Mouse (Mus musculus) heart, embryonic 13.5 days (tissue): Measurements from ENCODE around the gene Glis3. TPM values are rescaled to one million over a fixed set of nuclear protein-coding genes. Genes with fewer than 3 reads are reported as not detected.

Experiments
- ATAC-seq: fragments of 200-750 bp; cut with Nextera tagmentation; 2 replicates; pipeline ENCODE4 v1.8.0; 2017; ENCODE audit warnings: moderate TSS enrichment; ENCODE audit not compliant: insufficient number of reproducible peaks, low FRiP score, low TSS enrichment; ENCODE audit errors: extremely low read depth
- H3K27ac ChIP-seq: fragments of 300-500 bp; sonication (generic); replicated peaks from 2 replicates; pipeline ENCODE4 v1.5.1; 2015; ENCODE audit warnings: moderate library complexity, mild to moderate bottlenecking, inconsistent platforms
- H3K27me3 ChIP-seq: fragments of 300-500 bp; sonication (generic); replicated peaks from 2 replicates; pipeline ENCODE4 v1.6.1; 2015; ENCODE audit warnings: mild to moderate bottlenecking, inconsistent platforms
- H3K36me3 ChIP-seq: fragments of 300-500 bp; sonication (generic); 2 replicates; pipeline ENCODE4 v1.6.1; 2015; ENCODE audit warnings: mild to moderate bottlenecking, inconsistent platforms
- H3K4me1 ChIP-seq: fragments of 300-500 bp; sonication (generic); 2 replicates; pipeline ENCODE4 v1.6.1; 2015; ENCODE audit warnings: inconsistent platforms
- H3K4me2 ChIP-seq: fragments of 300-500 bp; sonication (generic); 2 replicates; pipeline ENCODE4 v1.6.1; 2015; ENCODE audit warnings: inconsistent platforms, mild to moderate bottlenecking, moderate library complexity
- H3K4me3 ChIP-seq: fragments of 300-500 bp; sonication (generic); 2 replicates; pipeline ENCODE4 v1.5.1; 2015; ENCODE audit warnings: moderate library complexity, mild to moderate bottlenecking, inconsistent platforms
- H3K9ac ChIP-seq: fragments of 300-500 bp; sonication (generic); 2 replicates; pipeline ENCODE4 v1.6.1; 2015; ENCODE audit warnings: inconsistent platforms, mild to moderate bottlenecking, moderate library complexity
- H3K9me3 ChIP-seq: fragments of 300-500 bp; sonication (generic); 2 replicates; pipeline ENCODE4 v1.6.1; 2016; ENCODE audit warnings: inconsistent platforms
- WGBS: fragments of 180-500 bp; shearing (Covaris S2); methylation state at CpG from one replicate; pipeline ENCODE4 v1.1.7; 2015; ENCODE audit warnings: mixed read lengths; 5-methylcytosine and 5-hydroxymethylcytosine counted together
- polyA plus RNA-seq: library from polyadenylated mRNA; unstranded; fragments of >200 nt; fragmentation: Nextera tagmentation; extraction: Ambion mirVana; gene quantifications from 2 replicates; pipeline ENCODE4 v1.2.1, GENCODE M21; 2015

Gene Glis3
- polyA plus RNA-seq, 1 experiment from 2014 or later, result 1.1 TPM

DNA sequence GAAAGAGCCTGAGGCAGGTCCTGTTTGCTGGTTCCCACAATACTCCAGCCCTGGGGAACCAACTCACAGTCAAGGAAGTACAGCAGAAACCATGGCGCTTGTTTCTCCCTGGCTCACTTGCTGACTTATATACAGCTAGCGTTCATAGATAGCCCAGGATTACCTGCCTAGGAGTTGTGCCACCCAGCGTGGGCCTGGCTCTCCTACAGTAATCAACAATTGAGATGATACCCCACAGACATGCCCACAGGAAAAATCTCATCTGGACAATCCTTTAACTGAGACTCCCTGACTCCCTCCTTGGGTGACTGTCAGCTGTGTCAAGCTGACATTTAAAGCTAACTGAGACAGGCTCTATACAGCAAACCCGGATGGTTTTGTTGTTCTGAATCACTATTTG, 405.9 kb downstream of the Glis3 start:
- 74% methylated on average over 4 of the region's 4 CpGs for whole genome bisulfite sequencing
- Histone ChIP-seq H3K27me3 (no peaks in the 10 kb centered on the region), H3K4me3 (no peak overlapping the region), H3K27ac (no peak overlapping the region), H3K4me1 (peaks cover 10% of the 10 kb centered on the region), H3K36me3 (no peaks in the 10 kb centered on the region), H3K9ac (no peak overlapping the region), H3K4me2 (no peak overlapping the region), H3K9me3 (no peaks in the 10 kb centered on the region)
- ATAC-seq, result no peak

DNA sequence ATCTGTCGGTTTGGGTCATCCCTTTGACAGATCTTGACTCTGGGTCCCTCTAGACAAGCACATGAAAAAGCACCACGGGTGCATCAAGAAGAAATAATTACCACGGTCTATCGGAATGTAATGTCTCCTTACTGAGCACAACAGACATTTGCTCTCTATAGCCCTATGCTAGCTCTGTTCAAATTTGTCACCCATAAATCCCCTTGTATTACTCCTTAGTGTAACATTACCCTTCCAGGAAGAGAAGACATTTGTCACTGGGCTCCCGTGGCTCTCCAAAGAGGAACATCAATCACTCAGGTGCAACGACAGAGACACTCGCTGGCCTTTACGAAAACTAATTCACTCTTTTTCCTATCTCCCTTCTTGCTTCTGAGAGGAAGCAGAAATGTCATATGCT, 413.0 kb downstream of the Glis3 start:
- Histone ChIP-seq H3K4me2 (no peak overlapping the region), H3K36me3 (no peaks in the 10 kb centered on the region), H3K27me3 (no peaks in the 10 kb centered on the region), H3K4me3 (no peak overlapping the region), H3K9ac (no peak overlapping the region), H3K9me3 (no peaks in the 10 kb centered on the region), H3K4me1 (no peaks in the 10 kb centered on the region), H3K27ac (no peak overlapping the region)
- no peak for ATAC-seq
- whole genome bisulfite sequencing, result 76% methylated on average over 8 of the region's 8 CpGs

DNA sequence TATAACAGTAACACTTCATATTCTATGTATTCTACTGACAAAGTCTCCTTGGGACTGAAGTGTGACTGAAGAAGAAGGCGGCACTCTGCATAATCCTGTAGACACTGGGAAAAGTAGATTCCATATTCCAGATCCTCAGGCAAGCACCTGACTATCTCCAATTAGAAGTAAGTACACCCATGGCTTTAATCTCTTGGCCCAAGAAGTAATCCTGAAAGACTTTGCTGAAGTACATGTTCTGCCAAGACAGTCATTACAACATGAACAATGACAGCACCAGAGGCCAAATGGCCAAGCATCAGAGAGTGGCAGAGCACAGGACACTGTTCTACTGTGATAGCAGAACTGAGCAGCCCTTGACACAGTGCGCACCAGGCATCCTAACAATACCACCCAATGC, 414.1 kb downstream of the Glis3 start:
- no peaks in the 10 kb centered on the region for H3K27me3 ChIP-seq
- H3K4me2 ChIP-seq, result no peak overlapping the region
- no peak overlapping the region for H3K9ac ChIP-seq
- WGBS, result 83% methylated on average over 2 of the region's 2 CpGs
- H3K4me3 ChIP-seq, result no peak overlapping the region
- no peaks in the 10 kb centered on the region for H3K36me3 ChIP-seq
- no peaks in the 10 kb centered on the region for H3K9me3 ChIP-seq
- no peak for ATAC-seq
- no peaks in the 10 kb centered on the region for H3K4me1 ChIP-seq
- no peak overlapping the region for H3K27ac ChIP-seq

DNA sequence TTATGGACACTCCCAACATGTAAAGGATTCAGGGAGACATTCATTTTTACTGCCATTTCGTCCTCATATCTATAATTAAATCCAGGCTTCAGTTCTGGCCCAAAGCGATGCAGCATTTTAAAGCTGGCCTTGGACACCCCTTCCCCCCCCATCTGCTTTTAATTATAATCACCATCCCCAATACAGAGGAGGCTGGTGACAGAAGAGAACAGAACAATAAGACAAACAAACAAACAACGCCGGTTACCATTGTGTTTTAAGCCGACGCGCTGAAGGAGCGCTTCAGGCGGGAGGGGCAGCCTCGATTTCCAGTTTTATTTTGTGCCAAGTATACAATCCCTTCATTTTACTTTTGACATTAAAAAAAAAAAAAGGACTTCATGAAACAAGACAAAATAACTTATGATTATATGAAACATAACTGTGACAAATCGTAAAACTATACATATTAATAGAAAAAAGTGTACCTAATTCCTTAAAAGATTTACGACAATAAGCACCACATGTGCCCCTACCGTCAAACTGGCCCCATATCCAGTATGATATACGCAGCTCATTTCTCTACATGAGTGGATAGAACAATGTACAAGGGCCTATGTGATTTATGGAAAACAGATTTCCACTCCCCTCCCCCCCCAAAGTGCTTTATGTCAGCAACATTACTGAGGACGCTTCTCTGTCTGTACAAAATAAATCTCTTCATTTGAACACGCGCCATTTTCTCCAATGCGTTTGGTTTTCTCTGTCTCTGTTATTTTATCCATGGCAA, 420.8 kb downstream of the Glis3 start:
- Histone ChIP-seq H3K27me3 (no peaks in the 10 kb centered on the region), H3K36me3 (no peaks in the 10 kb centered on the region), H3K4me3 (no peak overlapping the region), H3K27ac (no peak overlapping the region), H3K9ac (no peak overlapping the region), H3K4me2 (no peak overlapping the region), H3K4me1 (no peaks in the 10 kb centered on the region), H3K9me3 (no peaks in the 10 kb centered on the region)
- WGBS, result 84% methylated on average over 18 of the region's 18 CpGs
- no peak for ATAC-seq

DNA sequence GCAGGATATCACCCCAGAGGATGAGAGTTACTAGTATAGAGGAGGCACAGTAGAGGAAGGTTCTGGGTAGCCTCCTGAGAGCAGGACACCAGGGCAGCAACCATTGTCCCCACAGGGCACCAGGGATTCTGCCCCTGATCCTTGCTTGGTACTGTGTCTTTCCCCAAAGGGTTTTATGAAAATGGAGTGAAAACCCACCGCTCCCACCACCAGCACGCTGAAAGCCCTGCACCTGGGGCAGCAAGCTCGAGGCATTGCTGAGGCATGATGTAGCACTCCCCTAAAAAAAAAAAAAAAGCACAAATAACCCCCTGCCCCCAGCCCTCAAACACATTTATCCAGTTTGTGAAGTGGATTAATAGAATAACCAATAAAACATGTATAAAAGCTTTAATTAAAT, 421.4 kb downstream of the Glis3 start:
- H3K9ac ChIP-seq, result no peak overlapping the region
- H3K27ac ChIP-seq, result no peak overlapping the region
- ATAC-seq, result no peak
- no peaks in the 10 kb centered on the region for H3K9me3 ChIP-seq
- 77% methylated on average over 3 of the region's 3 CpGs for WGBS
- no peaks in the 10 kb centered on the region for H3K4me1 ChIP-seq
- H3K36me3 ChIP-seq, result no peaks in the 10 kb centered on the region
- no peak overlapping the region for H3K4me3 ChIP-seq
- H3K27me3 ChIP-seq, result no peaks in the 10 kb centered on the region
- no peak overlapping the region for H3K4me2 ChIP-seq

DNA sequence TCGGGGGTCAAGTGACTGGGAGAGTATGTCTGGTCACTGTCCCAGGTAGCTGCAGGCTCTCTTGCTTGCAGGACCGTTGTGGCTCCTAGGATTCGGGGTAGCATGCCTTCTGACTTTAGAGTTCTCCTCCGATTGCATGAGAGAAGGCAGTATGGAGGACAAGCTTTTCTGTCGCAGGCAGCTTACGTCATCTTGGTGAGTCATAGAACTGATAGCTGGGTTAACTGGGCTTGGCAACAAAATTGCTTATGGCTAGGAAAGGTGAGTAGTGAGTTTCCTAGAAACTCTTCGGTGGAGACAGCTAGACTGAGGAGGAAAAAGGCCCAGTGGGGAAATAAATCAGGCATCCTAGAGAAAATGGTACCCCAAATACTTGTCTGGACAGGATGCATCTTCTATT, 432.5 kb downstream of the Glis3 start:
- no peaks in the 10 kb centered on the region for H3K4me1 ChIP-seq
- no peak overlapping the region for H3K9ac ChIP-seq
- no peaks in the 10 kb centered on the region for H3K27me3 ChIP-seq
- no peak overlapping the region for H3K27ac ChIP-seq
- 74% methylated on average over 7 of the region's 7 CpGs for WGBS
- H3K4me2 ChIP-seq, result no peak overlapping the region
- H3K9me3 ChIP-seq, result no peaks in the 10 kb centered on the region
- no peak for ATAC-seq
- H3K36me3 ChIP-seq, result no peaks in the 10 kb centered on the region
- H3K4me3 ChIP-seq, result no peak overlapping the region

DNA sequence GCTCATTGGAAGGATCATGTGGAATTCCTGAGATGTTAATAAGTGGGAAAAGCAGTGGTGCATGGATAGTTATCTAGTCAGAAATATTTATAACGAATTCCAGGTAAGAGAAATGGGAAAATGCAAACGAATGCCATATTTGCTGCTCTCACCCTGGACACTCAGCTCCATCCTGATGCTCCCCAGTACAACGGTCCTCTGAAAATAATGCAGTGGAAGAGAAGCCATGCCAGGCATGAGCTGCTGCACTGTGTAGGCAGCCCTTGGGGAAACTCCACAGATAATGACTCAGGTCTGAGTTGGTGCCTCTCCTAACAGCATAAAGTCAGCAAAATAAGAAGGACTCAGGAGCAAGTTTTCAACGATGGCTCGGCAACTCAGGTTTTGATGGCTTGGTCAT, 433.7 kb downstream of the Glis3 start:
- Histone ChIP-seq H3K9ac (no peak overlapping the region), H3K27me3 (no peaks in the 10 kb centered on the region), H3K36me3 (no peaks in the 10 kb centered on the region), H3K4me3 (no peak overlapping the region), H3K4me2 (no peak overlapping the region), H3K4me1 (no peaks in the 10 kb centered on the region), H3K27ac (no peak overlapping the region), H3K9me3 (no peaks in the 10 kb centered on the region)
- ATAC-seq, result no peak
- WGBS, result 76% methylated on average over 5 of the region's 5 CpGs

DNA sequence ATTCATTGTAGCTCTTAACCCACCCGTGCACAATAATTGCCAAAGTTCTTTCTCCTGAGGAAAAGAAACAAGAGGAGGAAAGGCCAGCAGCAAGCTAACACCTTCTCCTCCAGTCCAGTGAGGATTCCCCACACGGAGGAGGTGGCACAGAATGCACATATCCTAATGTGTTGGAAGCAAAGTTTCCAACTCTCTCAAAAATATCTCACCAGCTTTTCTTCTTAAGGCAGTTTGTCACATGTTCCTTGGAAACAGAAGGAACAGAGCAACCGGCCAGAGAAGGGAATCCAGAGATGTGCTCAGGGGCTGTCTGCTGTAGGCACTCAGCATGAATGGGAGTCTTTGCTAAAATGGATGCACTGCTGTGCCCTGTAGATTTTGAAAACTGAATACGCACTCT, 441.8 kb downstream of the Glis3 start:
- H3K9ac ChIP-seq, result no peak overlapping the region
- no peaks in the 10 kb centered on the region for H3K36me3 ChIP-seq
- H3K27ac ChIP-seq, result no peak overlapping the region
- H3K9me3 ChIP-seq, result no peaks in the 10 kb centered on the region
- H3K4me3 ChIP-seq, result no peak overlapping the region
- H3K4me1 ChIP-seq, result no peaks in the 10 kb centered on the region
- WGBS, result 79% methylated on average over 4 of the region's 4 CpGs
- ATAC-seq, result no peak
- H3K4me2 ChIP-seq, result no peak overlapping the region
- H3K27me3 ChIP-seq, result no peaks in the 10 kb centered on the region

DNA sequence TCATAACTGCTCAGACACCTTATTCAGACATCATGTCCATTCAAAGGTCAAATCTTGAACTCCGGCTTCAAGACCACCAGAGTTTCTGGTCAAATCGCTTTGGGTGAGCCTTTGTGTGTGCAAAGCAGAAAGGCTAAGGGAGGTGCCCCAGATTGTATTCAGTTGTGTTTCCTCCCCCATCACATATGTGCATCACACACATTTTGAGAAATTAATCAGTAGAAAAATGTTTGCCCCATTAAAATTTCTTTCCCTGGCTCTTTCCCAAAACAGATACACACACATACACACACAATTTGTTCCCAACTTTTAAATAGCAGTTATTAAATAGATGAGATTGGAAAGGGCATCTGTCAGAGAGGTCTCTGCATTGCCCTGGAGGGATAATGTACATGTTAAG, 442.3 kb downstream of the Glis3 start:
- Histone ChIP-seq H3K36me3 (no peaks in the 10 kb centered on the region), H3K27me3 (no peaks in the 10 kb centered on the region), H3K9ac (no peak overlapping the region), H3K27ac (no peak overlapping the region), H3K4me3 (no peak overlapping the region), H3K4me1 (no peaks in the 10 kb centered on the region), H3K4me2 (no peak overlapping the region), H3K9me3 (no peaks in the 10 kb centered on the region)
- 82% methylated on average over 2 of the region's 2 CpGs for WGBS
- ATAC-seq, result no peak

DNA sequence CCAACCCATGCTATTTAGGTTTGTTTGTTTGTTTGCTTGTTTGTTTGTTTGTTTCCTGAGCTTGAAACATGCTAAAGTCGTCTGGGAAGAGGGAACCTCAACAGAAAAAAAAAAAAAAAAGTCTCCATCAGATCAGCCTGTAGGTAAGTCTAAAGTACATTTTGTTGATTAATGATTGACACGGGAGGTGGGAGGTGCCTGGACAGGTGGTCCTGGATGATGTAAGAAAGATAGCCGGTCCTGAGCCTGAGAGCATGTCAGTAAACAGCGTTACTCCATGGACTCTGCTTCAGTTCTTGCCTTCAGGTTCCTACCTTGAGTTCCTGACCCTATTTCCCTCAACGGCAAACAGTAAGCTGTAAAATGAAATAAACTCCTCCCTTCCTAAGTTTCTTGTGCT, 444.3 kb downstream of the Glis3 start:
- no peak overlapping the region for H3K4me3 ChIP-seq
- H3K9me3 ChIP-seq, result no peaks in the 10 kb centered on the region
- H3K4me2 ChIP-seq, result no peak overlapping the region
- H3K36me3 ChIP-seq, result no peaks in the 10 kb centered on the region
- H3K27me3 ChIP-seq, result no peaks in the 10 kb centered on the region
- 77% methylated on average over 5 of the region's 5 CpGs for WGBS
- no peak for ATAC-seq
- H3K4me1 ChIP-seq, result no peaks in the 10 kb centered on the region
- no peak overlapping the region for H3K27ac ChIP-seq
- no peak overlapping the region for H3K9ac ChIP-seq

DNA sequence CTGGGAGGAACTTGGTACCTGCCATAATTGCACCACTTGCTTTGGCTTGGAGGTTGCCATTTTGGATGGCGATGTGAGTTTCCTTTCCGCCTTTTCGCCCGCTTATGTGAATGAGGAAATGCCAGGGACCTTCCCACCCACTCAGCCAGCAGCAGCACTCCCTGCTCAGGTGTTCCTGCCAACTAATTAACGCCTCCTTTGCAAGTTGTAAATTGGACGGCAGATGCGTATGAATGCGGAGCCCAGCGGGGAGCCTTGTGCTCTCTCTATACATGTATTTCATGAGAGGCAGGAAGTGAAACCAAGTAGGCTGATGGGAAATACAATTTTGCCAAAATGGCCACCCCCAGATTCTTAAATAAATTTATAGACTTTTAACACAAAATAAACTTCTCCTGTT, 444.8 kb downstream of the Glis3 start:
- 82% methylated on average over 9 of the region's 9 CpGs for WGBS
- Histone ChIP-seq H3K9ac (no peak overlapping the region), H3K4me3 (no peak overlapping the region), H3K27ac (no peak overlapping the region), H3K4me1 (no peaks in the 10 kb centered on the region), H3K4me2 (no peak overlapping the region), H3K36me3 (no peaks in the 10 kb centered on the region), H3K27me3 (no peaks in the 10 kb centered on the region), H3K9me3 (no peaks in the 10 kb centered on the region)
- no peak for ATAC-seq

DNA sequence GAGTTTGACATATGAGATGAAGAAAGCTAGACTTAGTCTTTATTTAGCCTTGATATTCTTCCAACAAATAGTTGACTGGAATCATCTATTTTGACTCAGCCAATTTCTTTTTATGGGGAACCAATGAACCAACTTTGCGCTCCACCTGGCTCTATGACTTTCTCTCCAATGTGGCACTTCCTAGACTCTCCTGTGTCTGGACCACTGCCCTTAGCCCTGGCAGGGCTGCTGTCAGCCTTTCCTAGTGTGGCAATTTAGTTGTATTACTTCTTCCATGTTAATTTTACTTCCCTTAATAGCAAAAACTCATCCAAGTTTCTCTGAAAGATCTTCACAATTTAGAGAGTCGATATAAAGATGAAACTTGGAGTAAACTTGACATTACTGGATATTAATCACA, 445.2 kb downstream of the Glis3 start:
- H3K36me3 ChIP-seq, result no peaks in the 10 kb centered on the region
- no peak overlapping the region for H3K27ac ChIP-seq
- H3K4me3 ChIP-seq, result no peak overlapping the region
- H3K4me1 ChIP-seq, result no peaks in the 10 kb centered on the region
- H3K9me3 ChIP-seq, result no peaks in the 10 kb centered on the region
- no peak for ATAC-seq
- no peak overlapping the region for H3K4me2 ChIP-seq
- 85% methylated on average over 2 of the region's 2 CpGs for WGBS
- H3K9ac ChIP-seq, result no peak overlapping the region
- H3K27me3 ChIP-seq, result no peaks in the 10 kb centered on the region
